Mouse (Mus musculus): ENCODE results near the gene Bcl2. TPM values are rescaled to one million over a fixed set of nuclear protein-coding genes. Genes with fewer than 3 reads are reported as not detected.
A peak's percentile ranks its signal among the peaks of the same experiment; 100 is the strongest.

Gene Bcl2
- polyA plus RNA-seq, 1 experiment from 2014 or later, result 16.4 TPM

DNA sequence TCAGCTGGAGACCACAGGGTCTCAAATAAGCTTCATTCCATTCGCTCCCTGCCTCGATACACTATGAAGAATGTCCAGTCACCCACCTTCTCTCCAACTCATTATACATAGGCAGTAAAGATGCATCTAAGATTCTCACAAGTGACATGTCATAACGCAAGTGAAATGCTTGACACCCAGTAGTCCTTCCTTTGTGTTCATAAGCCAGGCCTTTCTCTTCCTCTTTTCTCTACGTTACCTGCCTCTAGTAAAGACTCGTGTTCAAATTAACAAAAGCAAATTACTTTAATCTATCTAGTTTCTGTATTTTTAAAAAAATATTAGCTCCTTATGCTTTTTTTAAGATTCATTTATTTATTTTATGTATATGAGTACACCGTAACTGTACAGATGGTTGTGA is 59.8 kb downstream of the Bcl2 start:
- Histone ChIP-seq H3K27me3 (replicated peaks; ENCODE audit: control insufficient read depth, insufficient read depth, low read length) (no peaks in the 10 kb centered on the region), H3K9me3 (ENCODE audit: control insufficient read depth, low read length) (no peaks in the 10 kb centered on the region), H3K4me3 (ENCODE audit: low read length) (no peak overlapping the region), H3K27ac (ENCODE audit: low read depth, low read length) (no peak overlapping the region), H3K9ac (ENCODE audit: low read depth, low read length) (no peak overlapping the region), H3K4me2 (ENCODE audit: low read length) (no peak overlapping the region), H3K36me3 (ENCODE audit: control insufficient read depth, insufficient read depth, low read length) (no peaks in the 10 kb centered on the region), H3K4me1 (ENCODE audit: control insufficient read depth, insufficient read depth, low read depth, low read length) (peaks cover 3% of the 10 kb centered on the region; the same call in 1 of the 2 replicates)
- 95% methylated on average over 6 of the region's 6 CpGs for WGBS
- no peak for ATAC-seq

DNA sequence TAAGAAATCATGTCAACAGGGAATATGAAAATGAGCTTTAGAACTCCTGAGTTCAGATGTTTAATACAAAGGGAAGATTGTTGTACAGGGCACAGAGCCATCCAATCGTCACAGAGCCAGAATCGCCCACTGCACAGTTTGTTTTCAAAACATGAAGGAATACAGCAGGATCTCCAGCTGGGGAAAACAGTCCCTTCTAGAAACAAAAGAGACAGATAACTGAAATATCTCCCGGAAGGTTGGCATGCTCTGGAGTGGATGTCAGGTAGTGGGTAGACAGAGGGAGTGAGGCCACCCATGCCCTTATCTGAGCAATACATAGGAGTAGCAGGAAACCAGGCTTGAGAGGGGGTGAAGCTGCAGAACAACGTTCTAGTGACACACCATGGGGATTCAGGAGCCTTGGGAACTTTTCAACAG is 60.6 kb downstream of the Bcl2 start:
- ATAC-seq, result no peak
- Histone ChIP-seq H3K27ac (ENCODE audit: low read depth, low read length) (peak overlapping the region; percentile 20; the same call in 1 of the 2 replicates), H3K4me1 (ENCODE audit: control insufficient read depth, insufficient read depth, low read depth, low read length) (peaks cover 3% of the 10 kb centered on the region; the same call in 1 of the 2 replicates), H3K4me2 (ENCODE audit: low read length) (no peak overlapping the region), H3K27me3 (replicated peaks; ENCODE audit: control insufficient read depth, insufficient read depth, low read length) (no peaks in the 10 kb centered on the region), H3K4me3 (ENCODE audit: low read length) (no peak overlapping the region), H3K9ac (ENCODE audit: low read depth, low read length) (no peak overlapping the region), H3K36me3 (ENCODE audit: control insufficient read depth, insufficient read depth, low read length) (no peaks in the 10 kb centered on the region), H3K9me3 (ENCODE audit: control insufficient read depth, low read length) (no peaks in the 10 kb centered on the region)
- 50% methylated on average over 4 of the region's 4 CpGs for WGBS

DNA sequence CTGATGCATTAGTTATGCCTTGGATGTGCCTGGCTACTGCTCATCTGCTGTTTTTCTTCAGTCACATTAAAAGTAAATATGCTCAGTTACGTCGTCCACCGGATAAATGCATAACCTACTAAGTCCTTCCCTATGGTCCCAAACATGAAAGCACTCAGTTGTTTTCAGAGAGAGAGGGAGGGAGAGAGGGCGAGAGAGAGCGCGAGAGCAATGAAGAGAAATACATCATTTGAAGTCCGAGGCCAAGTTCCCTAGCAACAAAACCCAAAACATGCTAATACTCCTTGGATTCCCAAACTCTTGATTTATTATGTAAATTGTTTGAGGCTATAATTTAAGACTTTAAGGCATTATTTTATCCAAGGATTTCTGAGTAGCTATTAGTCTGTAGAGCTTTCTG is 62.9 kb downstream of the Bcl2 start:
- no peak for ATAC-seq
- Histone ChIP-seq H3K36me3 (ENCODE audit: control insufficient read depth, insufficient read depth, low read length) (no peaks in the 10 kb centered on the region), H3K27ac (ENCODE audit: low read depth, low read length) (no peak overlapping the region), H3K4me3 (ENCODE audit: low read length) (no peak overlapping the region), H3K4me2 (ENCODE audit: low read length) (no peak overlapping the region), H3K9ac (ENCODE audit: low read depth, low read length) (no peak overlapping the region), H3K4me1 (ENCODE audit: control insufficient read depth, insufficient read depth, low read depth, low read length) (peaks cover 3% of the 10 kb centered on the region; the same call in 1 of the 2 replicates), H3K9me3 (ENCODE audit: control insufficient read depth, low read length) (no peaks in the 10 kb centered on the region), H3K27me3 (replicated peaks; ENCODE audit: control insufficient read depth, insufficient read depth, low read length) (no peaks in the 10 kb centered on the region)
- 31% methylated on average over 7 of the region's 7 CpGs for WGBS

DNA sequence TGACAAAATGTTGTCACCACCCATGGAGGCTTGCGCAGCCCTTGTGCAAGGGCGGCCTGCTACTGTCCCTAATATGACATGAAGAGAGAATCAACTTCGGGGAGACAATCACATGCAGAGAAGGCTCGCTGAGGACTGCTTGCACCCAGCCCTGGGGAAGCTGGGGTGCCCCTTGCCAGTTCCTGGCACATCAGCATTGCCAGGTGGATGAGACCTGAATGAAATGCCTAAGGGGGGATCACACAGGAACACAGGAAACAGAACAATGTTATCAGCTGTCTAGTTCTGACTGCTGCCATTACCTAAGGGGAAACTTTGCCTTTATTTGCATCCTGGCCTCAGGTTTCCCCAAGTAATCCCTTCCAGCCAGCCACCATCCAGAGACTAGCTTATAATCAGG is 63.6 kb downstream of the Bcl2 start:
- no peak overlapping the region for H3K9ac ChIP-seq (ENCODE audit: low read depth, low read length)
- no peaks in the 10 kb centered on the region for H3K9me3 ChIP-seq (ENCODE audit: control insufficient read depth, low read length)
- no peak overlapping the region for H3K27ac ChIP-seq (ENCODE audit: low read depth, low read length)
- H3K4me1 ChIP-seq (ENCODE audit: control insufficient read depth, insufficient read depth, low read depth, low read length), result peaks cover 3% of the 10 kb centered on the region; the same call in 1 of the 2 replicates
- no peaks in the 10 kb centered on the region for H3K36me3 ChIP-seq (ENCODE audit: control insufficient read depth, insufficient read depth, low read length)
- H3K4me3 ChIP-seq (ENCODE audit: low read length), result no peak overlapping the region
- H3K4me2 ChIP-seq (ENCODE audit: low read length), result no peak overlapping the region
- H3K27me3 ChIP-seq (replicated peaks; ENCODE audit: control insufficient read depth, insufficient read depth, low read length), result no peaks in the 10 kb centered on the region
- no peak for ATAC-seq
- WGBS, result 75% methylated on average over 4 of the region's 4 CpGs

DNA sequence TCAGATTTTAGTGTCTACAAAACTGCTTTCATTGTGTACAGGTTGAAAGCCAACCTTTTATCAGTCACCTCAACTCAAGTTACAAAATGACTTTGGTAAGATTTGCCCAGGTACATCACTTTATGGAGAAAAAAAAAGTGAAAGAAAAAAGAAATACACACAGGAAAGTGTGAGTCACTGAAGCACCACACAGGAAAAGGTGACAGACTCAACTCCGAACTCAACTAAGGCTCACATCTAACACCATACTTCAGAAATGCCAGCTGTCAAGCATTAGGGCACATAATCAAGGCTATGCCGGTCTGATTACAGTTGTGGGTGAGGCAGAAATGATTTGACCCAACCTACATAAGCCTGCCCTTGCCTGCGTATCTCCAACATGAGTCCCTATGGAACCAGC is 66.7 kb downstream of the Bcl2 start:
- no peak overlapping the region for H3K9ac ChIP-seq (ENCODE audit: low read depth, low read length)
- 90% methylated on average over 3 of the region's 3 CpGs for WGBS
- H3K4me3 ChIP-seq (ENCODE audit: low read length), result no peak overlapping the region
- no peaks in the 10 kb centered on the region for H3K9me3 ChIP-seq (ENCODE audit: control insufficient read depth, low read length)
- H3K4me1 ChIP-seq (ENCODE audit: control insufficient read depth, insufficient read depth, low read depth, low read length), result no peaks in the 10 kb centered on the region
- H3K36me3 ChIP-seq (ENCODE audit: control insufficient read depth, insufficient read depth, low read length), result no peaks in the 10 kb centered on the region
- no peak for ATAC-seq
- no peaks in the 10 kb centered on the region for H3K27me3 ChIP-seq (replicated peaks; ENCODE audit: control insufficient read depth, insufficient read depth, low read length)
- no peak overlapping the region for H3K4me2 ChIP-seq (ENCODE audit: low read length)
- H3K27ac ChIP-seq (ENCODE audit: low read depth, low read length), result no peak overlapping the region

DNA sequence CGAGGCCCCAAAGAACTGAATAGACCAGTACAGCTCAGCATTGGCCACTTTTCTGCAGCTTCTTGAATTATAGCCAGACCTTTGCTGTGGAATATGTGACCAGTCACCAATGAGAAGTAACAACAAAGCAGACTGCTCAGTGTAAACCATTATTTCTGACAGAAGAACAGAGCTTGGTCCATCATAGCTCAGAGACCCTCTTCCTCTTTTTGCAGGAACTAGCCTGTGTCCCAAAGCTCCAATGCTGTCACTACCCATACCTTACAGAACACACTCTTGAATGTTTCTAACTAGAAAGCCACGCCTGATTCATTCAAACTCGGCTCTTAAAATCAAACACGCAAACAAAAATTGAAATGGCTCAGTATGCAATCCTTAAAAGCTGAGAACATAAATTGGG is 69.5 kb downstream of the Bcl2 start:
- Histone ChIP-seq H3K27me3 (replicated peaks; ENCODE audit: control insufficient read depth, insufficient read depth, low read length) (no peaks in the 10 kb centered on the region), H3K36me3 (ENCODE audit: control insufficient read depth, insufficient read depth, low read length) (no peaks in the 10 kb centered on the region), H3K4me3 (ENCODE audit: low read length) (no peak overlapping the region), H3K9me3 (ENCODE audit: control insufficient read depth, low read length) (no peaks in the 10 kb centered on the region), H3K27ac (ENCODE audit: low read depth, low read length) (no peak overlapping the region), H3K4me1 (ENCODE audit: control insufficient read depth, insufficient read depth, low read depth, low read length) (no peaks in the 10 kb centered on the region), H3K4me2 (ENCODE audit: low read length) (no peak overlapping the region), H3K9ac (ENCODE audit: low read depth, low read length) (no peak overlapping the region)
- WGBS, result 93% methylated on average over 4 of the region's 4 CpGs
- ATAC-seq, result no peak

DNA sequence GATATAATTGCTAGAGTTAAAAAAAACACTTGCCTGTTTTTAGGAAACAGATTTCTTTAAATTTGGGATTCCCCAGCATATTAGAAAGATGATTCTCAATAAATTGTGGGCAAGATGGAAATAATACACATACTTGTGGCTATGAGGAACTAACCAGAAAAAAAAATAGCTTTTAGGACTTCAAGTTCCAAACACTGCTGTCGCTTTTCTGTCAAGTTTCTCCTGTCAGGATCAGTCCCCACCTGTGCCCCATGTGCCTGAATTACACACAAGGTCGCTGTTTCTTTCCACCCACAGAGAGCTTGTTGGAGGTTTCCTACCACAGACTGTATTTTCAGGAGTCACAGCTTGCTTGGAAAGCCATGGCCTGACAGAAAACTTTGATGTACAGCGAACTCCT is 70.5 kb downstream of the Bcl2 start:
- 81% methylated on average over 3 of the region's 3 CpGs for WGBS
- H3K4me3 ChIP-seq (ENCODE audit: low read length), result no peak overlapping the region
- no peaks in the 10 kb centered on the region for H3K36me3 ChIP-seq (ENCODE audit: control insufficient read depth, insufficient read depth, low read length)
- no peak overlapping the region for H3K4me2 ChIP-seq (ENCODE audit: low read length)
- no peaks in the 10 kb centered on the region for H3K9me3 ChIP-seq (ENCODE audit: control insufficient read depth, low read length)
- H3K27ac ChIP-seq (ENCODE audit: low read depth, low read length), result no peak overlapping the region
- ATAC-seq, result no peak
- no peaks in the 10 kb centered on the region for H3K4me1 ChIP-seq (ENCODE audit: control insufficient read depth, insufficient read depth, low read depth, low read length)
- no peaks in the 10 kb centered on the region for H3K27me3 ChIP-seq (replicated peaks; ENCODE audit: control insufficient read depth, insufficient read depth, low read length)
- no peak overlapping the region for H3K9ac ChIP-seq (ENCODE audit: low read depth, low read length)

DNA sequence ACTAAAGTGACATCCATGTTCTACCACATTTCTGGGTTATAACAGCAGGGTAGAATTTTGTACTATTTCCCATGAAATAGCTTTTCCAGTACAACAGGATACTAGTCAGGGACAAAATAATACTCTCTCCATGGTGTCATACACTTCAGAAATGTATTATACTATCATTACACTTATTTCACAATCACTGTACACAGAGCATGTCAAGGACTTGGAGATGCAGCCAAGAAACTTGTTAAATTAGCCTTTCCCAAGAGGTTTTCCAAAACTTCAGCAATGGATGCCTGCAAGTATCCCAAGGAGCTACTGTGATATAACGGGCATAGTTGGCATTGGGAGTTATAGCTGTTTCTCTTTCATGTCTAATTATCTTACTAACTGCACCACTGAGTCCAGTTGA is 73.5 kb downstream of the Bcl2 start:
- Histone ChIP-seq H3K4me3 (ENCODE audit: low read length) (no peak overlapping the region), H3K27me3 (replicated peaks; ENCODE audit: control insufficient read depth, insufficient read depth, low read length) (no peaks in the 10 kb centered on the region), H3K4me2 (ENCODE audit: low read length) (no peak overlapping the region), H3K9ac (ENCODE audit: low read depth, low read length) (no peak overlapping the region), H3K27ac (ENCODE audit: low read depth, low read length) (no peak overlapping the region), H3K9me3 (ENCODE audit: control insufficient read depth, low read length) (no peaks in the 10 kb centered on the region), H3K36me3 (ENCODE audit: control insufficient read depth, insufficient read depth, low read length) (no peaks in the 10 kb centered on the region), H3K4me1 (ENCODE audit: control insufficient read depth, insufficient read depth, low read depth, low read length) (no peaks in the 10 kb centered on the region)
- ATAC-seq, result no peak
- 85% methylated on average over 1 of the region's 1 CpGs for WGBS

DNA sequence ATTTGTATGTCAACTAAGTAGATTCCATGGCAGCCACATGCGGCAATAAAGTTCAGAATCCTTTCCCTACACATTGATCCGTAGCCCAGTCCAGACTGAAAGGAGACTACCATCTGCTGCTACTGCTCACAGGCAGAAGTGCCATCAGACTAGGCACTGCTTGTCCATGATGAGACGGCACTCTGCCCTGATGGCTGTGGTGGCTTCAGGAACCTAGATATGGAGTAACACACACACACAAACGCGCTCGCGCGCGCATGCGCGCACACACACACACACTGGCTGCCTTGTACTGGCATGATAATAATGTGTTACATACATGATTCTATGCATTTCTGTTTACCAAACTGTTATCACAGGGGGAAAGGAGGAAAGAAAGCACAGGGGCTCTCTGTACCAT is 76.4 kb downstream of the Bcl2 start:
- no peak overlapping the region for H3K9ac ChIP-seq (ENCODE audit: low read depth, low read length)
- H3K36me3 ChIP-seq (ENCODE audit: control insufficient read depth, insufficient read depth, low read length), result no peaks in the 10 kb centered on the region
- no peak overlapping the region for H3K4me2 ChIP-seq (ENCODE audit: low read length)
- no peak for ATAC-seq
- H3K4me3 ChIP-seq (ENCODE audit: low read length), result no peak overlapping the region
- no peaks in the 10 kb centered on the region for H3K27me3 ChIP-seq (replicated peaks; ENCODE audit: control insufficient read depth, insufficient read depth, low read length)
- H3K27ac ChIP-seq (ENCODE audit: low read depth, low read length), result no peak overlapping the region
- no peaks in the 10 kb centered on the region for H3K9me3 ChIP-seq (ENCODE audit: control insufficient read depth, low read length)
- H3K4me1 ChIP-seq (ENCODE audit: control insufficient read depth, insufficient read depth, low read depth, low read length), result no peaks in the 10 kb centered on the region
- WGBS, result 90% methylated on average over 11 of the region's 11 CpGs

DNA sequence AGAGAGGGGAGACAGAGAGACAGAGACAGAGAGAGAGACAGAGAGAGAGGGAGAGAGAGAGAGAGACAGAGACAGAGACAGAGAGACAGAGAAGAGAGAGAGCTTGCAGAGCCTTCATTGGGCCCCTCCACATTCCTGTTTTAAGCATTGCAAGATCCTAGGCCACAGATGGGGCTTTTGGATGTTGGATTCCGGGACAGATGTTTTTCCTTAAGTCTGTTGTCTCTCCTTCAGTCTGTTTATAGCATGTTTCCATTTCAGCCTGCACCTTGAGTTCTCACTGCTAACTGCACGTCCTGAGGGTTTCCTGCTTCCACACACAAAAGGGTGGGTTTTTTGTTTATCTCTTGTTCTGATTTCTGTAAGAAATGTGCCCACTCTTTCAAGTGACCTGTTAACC is 77.4 kb downstream of the Bcl2 start:
- 56% methylated on average over 2 of the region's 2 CpGs for WGBS
- Histone ChIP-seq H3K4me1 (ENCODE audit: control insufficient read depth, insufficient read depth, low read depth, low read length) (no peaks in the 10 kb centered on the region), H3K36me3 (ENCODE audit: control insufficient read depth, insufficient read depth, low read length) (no peaks in the 10 kb centered on the region), H3K27me3 (replicated peaks; ENCODE audit: control insufficient read depth, insufficient read depth, low read length) (no peaks in the 10 kb centered on the region), H3K9ac (ENCODE audit: low read depth, low read length) (no peak overlapping the region), H3K4me2 (ENCODE audit: low read length) (no peak overlapping the region), H3K9me3 (ENCODE audit: control insufficient read depth, low read length) (no peaks in the 10 kb centered on the region), H3K4me3 (ENCODE audit: low read length) (no peak overlapping the region), H3K27ac (ENCODE audit: low read depth, low read length) (no peak overlapping the region)
- ATAC-seq, result no peak
